Mouse (Mus musculus) intestine, embryonic 14.5 days (tissue): ENCODE results near the gene Ccl25. TPM values are rescaled to one million over a fixed set of nuclear protein-coding genes. Genes with fewer than 3 reads are reported as not detected.

Source experiments
- polyA plus RNA-seq: library from polyadenylated mRNA; unstranded; fragments of >200 nt; fragmentation: Nextera tagmentation; extraction: Ambion mirVana; gene quantifications from 2 replicates; pipeline ENCODE4 v1.2.1, GENCODE M21; 2014

Gene Ccl25
- polyA plus RNA-seq, 1 experiment from 2014 or later, result 24.9 TPM

Other genes with a start within 250 kb of the Ccl25 start
- not detected in 2 replicates for gene Cd209f, start 219.4 kb upstream of the Ccl25 start, polyA plus RNA-seq
- not detected in 2 replicates for gene Cd209g, start 191.1 kb upstream of the Ccl25 start, polyA plus RNA-seq
- gene Evi5l, start 158.6 kb upstream of the Ccl25 start, polyA plus RNA-seq, result 20.2 and 21.2 TPM in 2 replicates
- 5.4 and 6.6 TPM in 2 replicates for gene Prr36, start 107.8 kb upstream of the Ccl25 start, polyA plus RNA-seq
- 0.81 and 1.3 TPM in 2 replicates for gene Lrrc8e, start 98.4 kb upstream of the Ccl25 start, polyA plus RNA-seq
- gene Map2k7, start 86.5 kb upstream of the Ccl25 start, polyA plus RNA-seq, result 17.9 and 19.1 TPM in 2 replicates
- gene Gm49320, start 86.3 kb upstream of the Ccl25 start, polyA plus RNA-seq, result 1.4 and 1.7 TPM in 2 replicates
- 3.3 and 4.0 TPM in 2 replicates for gene Tgfbr3l, start 77.0 kb upstream of the Ccl25 start, polyA plus RNA-seq
- 52.7 and 57.1 TPM in 2 replicates for gene Snapc2, start 72.1 kb upstream of the Ccl25 start, polyA plus RNA-seq
- gene Ctxn1, start 65.9 kb upstream of the Ccl25 start, polyA plus RNA-seq, result 78.8 and 79.2 TPM in 2 replicates
- 89.8 and 92.7 TPM in 2 replicates for gene Timm44, start 49.3 kb upstream of the Ccl25 start, polyA plus RNA-seq
- 240 and 245 TPM in 2 replicates for gene Elavl1, start 203 bp downstream of the Ccl25 start, polyA plus RNA-seq
- gene Cers4, start 167.8 kb downstream of the Ccl25 start, polyA plus RNA-seq, result 25.0 and 27.3 TPM in 2 replicates